ENCODE assay signal across 25 mouse cellular contexts in genomic region chr4:139960724-139961315, GRCm38 (mm10). TPM values are rescaled to one million over a fixed set of nuclear protein-coding genes. Genes with fewer than 3 reads are reported as not detected.
A peak's percentile ranks its signal among the peaks of the same experiment; 100 is the strongest.
DNase-seq lines count a peak whose midpoint lies in the region; ATAC-seq and TF ChIP-seq lines count a peak whose summit lies in the region.
"Had no signal": no experiment of that assay in that cellular context is flagged by ENCODE, and none has a peak within 500 bp of the region (broad histone marks: within the 10 kb centered on the region; RNA-seq: fewer than 3 reads in every experiment).

No protein-coding gene starts in this region.

- 95% methylated on average over 10 of the region's 10 CpGs for WGBS in forebrain, embryonic 10.5 days
- 93% methylated on average over 10 of the region's 10 CpGs for WGBS in forebrain, embryonic 11.5 days
- 71% methylated on average over 10 of the region's 10 CpGs for WGBS in liver, postnatal 0 days (ENCODE audit: insufficient replicate concordance)
- 74% methylated on average over 10 of the region's 10 CpGs for WGBS in intestine, embryonic 15.5 days

- ATAC-seq in forebrain, embryonic 11.5 days (replicated peaks; ENCODE audit: low FRiP score): no peak
- ATAC-seq in liver, postnatal 0 days: no peak
- no peak for ATAC-seq in intestine, embryonic 15.5 days
- ATAC-seq: forebrain, postnatal 0 days; lung, postnatal 0 days had no signal

- no peak overlapping the region for H3K4me3 ChIP-seq in forebrain, embryonic 10.5 days
- no peak overlapping the region for H3K4me3 ChIP-seq in forebrain, embryonic 11.5 days (ENCODE audit: low read depth, low read length)
- H3K4me3 ChIP-seq in liver, postnatal 0 days (ENCODE audit: low read depth, low read length): no peak overlapping the region
- peak overlapping the region; percentile 70 for H3K4me3 ChIP-seq in testis, adult 2 months (ENCODE audit: control insufficient read depth, low read depth, low read length)
- H3K4me3 ChIP-seq in intestine, embryonic 15.5 days (replicated peaks): no peak overlapping the region
- H3K4me3 ChIP-seq: embryonic facial prominence, embryonic 13.5 days; forebrain, embryonic 12.5 days; heart, adult 2 months; heart, embryonic 12.5 days; limb, embryonic 10.5 days; limb, embryonic 15.5 days had no signal

- no peaks in the 10 kb centered on the region for H3K36me3 ChIP-seq in forebrain, embryonic 10.5 days (replicated peaks)
- H3K36me3 ChIP-seq in forebrain, embryonic 11.5 days (ENCODE audit: control insufficient read depth, insufficient read depth, low read length): no peaks in the 10 kb centered on the region
- H3K36me3 ChIP-seq in liver, postnatal 0 days (replicated peaks; ENCODE audit: insufficient read depth, low read length): no peaks in the 10 kb centered on the region
- H3K36me3 ChIP-seq in testis, adult 2 months (ENCODE audit: control insufficient read depth, insufficient read depth, low read length): no peaks in the 10 kb centered on the region
- no peaks in the 10 kb centered on the region for H3K36me3 ChIP-seq in intestine, embryonic 15.5 days
- H3K36me3 ChIP-seq: embryonic facial prominence, embryonic 13.5 days; forebrain, embryonic 12.5 days; heart, embryonic 12.5 days; limb, embryonic 10.5 days; limb, embryonic 15.5 days had no signal

- TF ChIP-seq EP300 in liver, postnatal 0 days (IDR thresholded peaks at IDR 0.05; ENCODE audit: low read depth): no peak

- peaks cover 18% of the 10 kb centered on the region for H3K4me1 ChIP-seq in forebrain, embryonic 10.5 days
- H3K4me1 ChIP-seq in forebrain, embryonic 11.5 days (replicated peaks; ENCODE audit: control insufficient read depth, insufficient read depth, low read length): no peaks in the 10 kb centered on the region
- H3K4me1 ChIP-seq in liver, postnatal 0 days (ENCODE audit: insufficient read depth): peaks cover 5% of the 10 kb centered on the region; the same call in 1 of the 2 replicates
- peaks cover 14% of the 10 kb centered on the region for H3K4me1 ChIP-seq in testis, adult 2 months (ENCODE audit: control insufficient read depth, insufficient read depth, low read length)
- no peaks in the 10 kb centered on the region for H3K4me1 ChIP-seq in intestine, embryonic 15.5 days (replicated peaks)
- H3K4me1 ChIP-seq: embryonic facial prominence, embryonic 13.5 days; heart, embryonic 12.5 days; limb, embryonic 15.5 days had no signal

- no peak for DNase-seq in forebrain, embryonic 10.5 days (ENCODE audit: extremely low spot score, low spot score)
- DNase-seq in forebrain, embryonic 11.5 days (ENCODE audit: low spot score): no peak
- DNase-seq in liver, postnatal 0 days: peak; percentile 40
- DNase-seq in liver: no peak
- DNase-seq in testis, postnatal 10 days (ENCODE audit: low spot score): no peak
- DNase-seq: B cell, adult 2 months; cerebellum, adult 9-10 months; embryo, embryonic 11 days; forebrain, postnatal 0 days; heart, adult 2 months; heart, postnatal 4 days; kidney, adult 11 months; kidney, postnatal 14 days; layer of hippocampus, adult 9-11 months; right cerebral cortex, postnatal 25 days; thymus, postnatal 4 days had no signal

- H3K27me3 ChIP-seq in forebrain, embryonic 10.5 days (ENCODE audit: poor library complexity, severe bottlenecking): no peaks in the 10 kb centered on the region
- no peaks in the 10 kb centered on the region for H3K27me3 ChIP-seq in forebrain, embryonic 11.5 days (ENCODE audit: control insufficient read depth, insufficient read depth, low read length)
- no peaks in the 10 kb centered on the region for H3K27me3 ChIP-seq in liver, postnatal 0 days (ENCODE audit: insufficient read depth, low read length)
- H3K27me3 ChIP-seq in testis, adult 2 months (ENCODE audit: control insufficient read depth, insufficient read depth, low read length): no peaks in the 10 kb centered on the region
- no peaks in the 10 kb centered on the region for H3K27me3 ChIP-seq in intestine, embryonic 15.5 days (replicated peaks)
- H3K27me3 ChIP-seq: embryonic facial prominence, embryonic 13.5 days; forebrain, embryonic 12.5 days had no signal

- H3K4me2 ChIP-seq in forebrain, embryonic 11.5 days (ENCODE audit: low read depth, low read length, severe bottlenecking): no peak overlapping the region
- no peak overlapping the region for H3K4me2 ChIP-seq in liver, postnatal 0 days (ENCODE audit: low read depth, low read length)
- no peak overlapping the region for H3K4me2 ChIP-seq in intestine, embryonic 15.5 days (replicated peaks)
- H3K4me2 ChIP-seq: embryonic facial prominence, embryonic 13.5 days; forebrain, embryonic 12.5 days; heart, embryonic 12.5 days; limb, embryonic 15.5 days had no signal

- no peak overlapping the region for H3K9ac ChIP-seq in forebrain, embryonic 11.5 days (ENCODE audit: low read length)
- H3K9ac ChIP-seq in liver, postnatal 0 days (replicated peaks): no peak overlapping the region
- H3K9ac ChIP-seq in intestine, embryonic 15.5 days: no peak overlapping the region
- H3K9ac ChIP-seq: embryonic facial prominence, embryonic 13.5 days; forebrain, embryonic 12.5 days; forebrain, postnatal 0 days; heart, embryonic 12.5 days; limb, embryonic 15.5 days had no signal

- H3K27ac ChIP-seq in forebrain, embryonic 10.5 days: peak overlapping the region; percentile 32; the same call in 1 of the 2 replicates
- no peak overlapping the region for H3K27ac ChIP-seq in forebrain, embryonic 11.5 days (ENCODE audit: low read depth, low read length)
- H3K27ac ChIP-seq in liver, postnatal 0 days (ENCODE audit: low read depth): no peak overlapping the region
- no peak overlapping the region for H3K27ac ChIP-seq in testis, adult 2 months (ENCODE audit: control insufficient read depth, insufficient read depth, low read depth, low read length)
- H3K27ac ChIP-seq in intestine, embryonic 15.5 days: no peak overlapping the region
- H3K27ac ChIP-seq: embryonic facial prominence, embryonic 13.5 days; forebrain, embryonic 12.5 days; heart, adult 2 months; limb, embryonic 10.5 days; limb, embryonic 15.5 days; macrophage had no signal

- no peak for TF ChIP-seq CTCF in liver, postnatal 0 days (IDR thresholded peaks at IDR 0.05; ENCODE audit: low read depth)
- TF ChIP-seq CTCF in testis, adult 2 months (IDR thresholded peaks at IDR 0.05; ENCODE audit: control insufficient read depth, insufficient read depth, insufficient replicate concordance, low read depth, low read length): no peak

- no peak for TF ChIP-seq POLR2A in testis, adult 2 months (IDR thresholded peaks at IDR 0.05; ENCODE audit: control insufficient read depth, low read depth, low read length)

- peaks cover 6% of the 10 kb centered on the region; the same call in 1 of the 2 replicates for H3K9me3 ChIP-seq in forebrain, embryonic 10.5 days
- no peaks in the 10 kb centered on the region for H3K9me3 ChIP-seq in forebrain, embryonic 11.5 days (ENCODE audit: control insufficient read depth, low read length)
- H3K9me3 ChIP-seq in liver, postnatal 0 days (ENCODE audit: low read length): no peaks in the 10 kb centered on the region
- no peaks in the 10 kb centered on the region for H3K9me3 ChIP-seq in intestine, embryonic 15.5 days
- H3K9me3 ChIP-seq: embryonic facial prominence, embryonic 13.5 days; forebrain, embryonic 12.5 days; limb, embryonic 10.5 days; limb, embryonic 15.5 days had no signal

RNA-seq across cellular contexts. Expression of gene Klhdc7a, which starts 7.0 kb away (rescaled TPM):
- polyA plus RNA-seq in forebrain, embryonic 10.5 days (2016; fragmentation: Nextera tagmentation; extraction: Ambion mirVana): 0.21 and 0.24 TPM in 2 replicates
- polyA plus RNA-seq in forebrain, embryonic 11.5 days (2014; fragmentation: Nextera tagmentation; extraction: Ambion mirVana): 0.03 and 0.17 TPM in 2 replicates
- 0.65 and 0.67 TPM in 2 replicates for polyA plus RNA-seq in liver, postnatal 0 days (2015; fragmentation: Nextera tagmentation; extraction: Ambion mirVana)
- polyA plus RNA-seq in testis, adult 2 months (2012; rRNA removed): 0.66 and 0.70 TPM in 2 replicates
- 0.25 and 0.37 TPM in 2 replicates for polyA plus RNA-seq in intestine, embryonic 15.5 days (2015; fragmentation: Nextera tagmentation; extraction: Ambion mirVana)
- polyA plus RNA-seq: macrophage had no signal
